Mouse (Mus musculus) fat pad, adult 2 months (tissue): Measurements from ENCODE around the gene Pik3ca.

Source experiments
- DNase-seq: peaks from one replicate; pipeline ENCODE4 v3.0.0-alpha.2; 2011; ENCODE audit warnings: low read depth, low spot score; ENCODE audit errors: extremely low read depth

Gene Pik3ca

DNA sequence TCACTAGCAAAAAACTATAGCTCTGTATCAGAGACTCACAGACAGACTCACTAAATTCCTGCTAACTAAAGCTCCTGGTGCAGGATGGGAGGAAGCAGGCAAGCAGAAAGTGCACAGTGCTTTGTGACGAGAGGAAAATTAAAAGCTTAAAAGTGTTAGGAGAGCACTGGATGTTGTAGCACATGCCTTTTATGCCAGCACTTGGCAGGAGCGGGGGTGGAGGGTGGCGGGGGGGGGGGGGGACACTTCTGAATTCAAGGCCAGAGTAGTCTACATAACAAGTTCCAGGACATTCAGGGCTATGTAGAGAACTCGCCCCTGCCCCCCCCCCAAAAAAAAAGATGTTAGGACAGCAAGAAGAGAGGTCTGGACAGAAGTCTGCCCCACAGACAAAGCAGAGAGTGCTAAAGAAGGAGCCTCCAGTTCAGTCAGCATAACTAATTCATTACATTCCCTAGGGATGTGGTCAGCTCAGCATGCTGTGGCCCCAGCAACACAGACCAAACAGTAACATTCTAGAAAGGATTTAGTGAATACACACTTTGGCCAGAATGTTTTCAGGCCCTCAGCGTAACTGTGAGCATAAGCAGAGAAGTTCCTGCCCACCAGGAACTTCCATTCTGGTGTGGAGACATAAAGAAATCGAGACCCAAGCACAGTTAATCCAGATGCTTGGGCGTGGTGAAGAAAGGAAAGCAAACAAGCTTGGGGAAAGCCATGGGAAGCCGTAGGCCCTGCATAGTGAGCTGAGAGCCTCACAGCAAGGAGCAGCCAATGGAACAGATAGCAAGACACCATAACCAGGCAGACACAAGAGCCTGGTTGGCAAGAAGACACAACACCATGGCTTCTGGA is 98.6 kb downstream of the Pik3ca start:
- DNase-seq = no peak

DNA sequence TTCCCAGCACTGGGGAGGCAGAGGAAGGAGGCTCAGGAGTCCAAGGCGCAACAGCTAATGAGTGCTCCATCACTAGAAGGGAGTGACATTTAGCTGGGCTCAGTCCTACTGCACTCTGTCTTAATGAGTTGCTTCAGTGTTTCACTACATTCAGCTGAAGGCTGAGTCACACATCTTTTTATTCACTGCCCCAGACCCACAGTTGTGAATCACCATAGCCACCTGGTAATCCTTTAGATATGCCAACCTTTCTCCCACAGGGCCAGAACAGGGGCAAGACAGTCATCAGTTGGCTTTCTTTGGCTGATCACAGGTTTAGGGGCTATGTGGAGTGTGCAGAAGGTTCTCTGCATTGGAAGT is 99.2 kb downstream of the Pik3ca start:
- DNase-seq = no peak

DNA sequence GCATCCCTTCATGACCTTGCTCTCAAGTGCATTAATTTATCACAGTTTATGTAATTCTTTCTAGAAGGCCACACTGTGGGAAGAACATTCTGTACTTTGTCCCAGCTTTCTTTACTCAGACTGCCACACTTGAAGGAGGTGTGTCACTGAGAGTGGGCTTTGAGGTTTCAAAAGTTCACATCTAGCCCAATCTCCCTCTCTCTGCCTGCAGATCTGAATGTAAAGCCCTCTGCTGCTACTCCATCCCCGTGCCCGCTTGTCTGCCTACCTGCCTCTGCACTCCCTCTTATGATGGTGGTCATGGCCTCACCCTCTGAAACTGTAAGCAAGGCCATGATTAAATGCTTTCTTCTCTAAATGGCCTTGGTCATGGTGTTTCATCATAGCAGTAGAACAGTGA is 102.9 kb downstream of the Pik3ca start:
- DNase-seq = no peak

DNA sequence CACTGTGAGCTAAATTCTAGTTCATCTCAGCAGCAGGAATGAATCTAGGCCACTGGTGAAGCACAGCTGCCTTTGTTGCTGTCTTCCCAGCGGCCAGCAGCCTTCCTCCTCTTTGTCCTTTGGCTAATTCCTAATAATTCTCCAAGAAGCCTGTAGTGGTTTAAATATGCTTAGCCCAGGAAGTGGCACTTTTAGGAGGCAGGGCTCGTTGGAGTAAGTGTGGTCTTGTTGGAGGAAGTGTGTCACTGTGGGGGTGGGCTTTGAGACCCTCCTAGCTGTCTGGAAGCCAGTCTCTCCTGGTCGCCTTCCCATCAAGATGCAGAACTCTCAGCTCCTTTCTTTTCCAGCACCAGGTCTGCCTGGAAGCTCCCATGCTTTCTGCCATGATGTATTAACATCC is 108.4 kb downstream of the Pik3ca start:
- DNase-seq = no peak

DNA sequence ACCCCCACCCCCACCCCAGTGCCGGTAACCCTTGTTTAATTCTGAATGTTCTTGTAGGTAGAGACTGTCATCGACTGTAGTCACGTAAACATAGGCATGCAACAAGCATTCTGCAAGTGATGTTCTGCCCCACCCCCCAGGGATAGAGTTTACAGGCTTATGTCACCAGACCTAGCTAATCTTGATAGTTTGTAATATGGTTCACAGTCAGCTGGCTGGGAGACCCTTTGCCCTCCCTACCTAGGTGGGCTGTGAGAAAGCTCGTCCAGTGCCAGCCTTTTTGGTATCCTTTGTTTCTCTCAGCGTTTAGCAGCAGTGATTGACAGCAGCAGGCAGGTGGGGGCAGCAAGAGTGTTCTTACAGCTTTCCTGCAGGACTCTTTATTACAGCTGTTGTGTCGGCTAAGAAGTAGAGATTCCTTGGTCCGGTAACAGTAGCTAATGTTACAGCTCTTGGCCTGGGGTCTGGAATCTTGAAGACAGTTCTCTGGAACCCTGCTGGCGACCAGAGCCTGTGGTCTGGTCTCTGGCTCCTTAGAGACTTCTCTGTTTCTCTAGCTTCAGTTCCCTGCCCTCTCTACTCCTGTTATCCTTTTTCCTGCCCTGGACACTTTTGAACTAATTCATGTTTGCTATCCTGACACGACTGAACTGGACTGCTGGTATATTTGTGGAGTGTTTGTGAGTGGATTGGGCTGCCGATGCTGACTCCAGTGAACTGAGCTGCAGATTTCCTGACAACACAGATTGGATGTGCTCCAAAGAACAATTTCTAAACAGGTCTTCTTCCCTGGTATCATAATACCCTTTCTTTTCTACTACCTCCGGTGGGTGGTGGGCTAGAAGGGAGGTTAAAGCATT is 109.1 kb downstream of the Pik3ca start:
- no peak for DNase-seq

DNA sequence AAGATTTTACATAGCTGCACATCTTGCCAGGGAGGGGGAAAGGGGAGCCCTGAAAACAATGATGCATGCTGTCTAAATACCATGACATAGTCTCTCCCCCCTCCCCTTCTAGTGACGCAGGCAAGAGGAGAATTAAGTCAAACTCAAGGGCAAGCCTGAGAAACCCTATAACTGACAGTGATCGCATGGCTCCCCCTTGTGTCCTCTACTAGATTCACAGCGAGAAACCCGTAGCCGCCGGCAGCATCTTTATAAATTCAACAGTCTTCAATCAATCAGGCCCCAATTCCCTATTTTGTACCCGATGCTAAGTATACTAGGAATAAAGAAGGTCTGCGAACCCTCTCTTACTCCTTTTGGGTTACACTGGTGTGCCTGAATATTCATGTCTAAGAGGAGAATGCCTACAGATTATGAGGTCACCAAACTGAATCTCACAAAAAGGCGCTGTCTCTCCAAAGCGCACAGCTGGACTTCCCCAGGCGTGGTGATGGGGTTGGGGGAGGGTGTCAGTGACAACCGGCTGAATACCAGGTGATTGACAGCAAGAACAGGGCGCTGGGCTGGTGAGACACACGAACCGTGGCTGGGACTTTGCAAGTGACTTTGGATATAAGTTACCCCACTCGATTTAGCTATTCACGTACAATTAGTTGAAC is 111.3 kb downstream of the Pik3ca start:
- no peak for DNase-seq

DNA sequence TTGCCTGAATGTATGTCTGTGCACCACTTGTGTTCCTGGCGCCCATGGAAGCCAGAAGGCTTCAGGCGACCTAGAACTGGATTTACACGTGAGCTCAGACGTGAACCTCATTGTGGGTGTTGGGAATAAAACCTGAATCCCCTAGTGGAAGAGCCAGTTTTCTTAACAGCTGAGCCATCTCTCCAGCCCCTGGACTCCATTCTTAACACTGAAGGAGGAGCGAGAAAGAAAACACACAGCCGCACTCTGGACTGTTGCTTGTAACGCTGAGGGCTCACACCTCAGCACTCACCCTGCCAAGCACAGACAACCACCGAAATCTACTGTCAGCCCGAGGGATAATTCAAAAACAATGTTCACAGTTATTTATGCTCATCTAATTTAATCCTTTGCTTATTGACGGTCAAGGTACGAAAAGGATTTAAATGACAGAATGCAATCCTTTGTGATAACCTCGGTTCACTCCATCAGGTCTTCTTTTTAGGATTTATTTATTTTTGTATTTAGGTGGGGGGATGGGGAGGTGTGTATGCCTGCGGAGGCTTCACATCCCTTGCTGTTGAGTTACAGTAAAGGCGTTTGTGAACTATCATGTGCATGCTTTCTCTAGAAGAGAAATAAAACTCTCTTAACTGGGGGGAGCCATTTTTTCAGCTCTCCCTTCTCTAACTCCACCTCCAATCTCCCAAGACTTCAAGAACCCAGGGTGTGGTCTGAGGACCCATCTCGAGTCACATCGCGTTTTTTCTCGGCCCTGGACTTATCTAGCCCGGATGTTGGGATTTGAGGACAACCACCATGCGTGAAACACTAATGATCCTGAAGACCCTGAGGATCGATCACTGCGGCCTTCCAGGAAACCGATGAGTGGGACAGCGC is 112.3 kb downstream of the Pik3ca start, which contains the start of gene Zfp639:
Gene Zfp639, plus strand, starts transcription at position 764 of the 879 bp plus-strand sequence.
- no peak for DNase-seq

DNA sequence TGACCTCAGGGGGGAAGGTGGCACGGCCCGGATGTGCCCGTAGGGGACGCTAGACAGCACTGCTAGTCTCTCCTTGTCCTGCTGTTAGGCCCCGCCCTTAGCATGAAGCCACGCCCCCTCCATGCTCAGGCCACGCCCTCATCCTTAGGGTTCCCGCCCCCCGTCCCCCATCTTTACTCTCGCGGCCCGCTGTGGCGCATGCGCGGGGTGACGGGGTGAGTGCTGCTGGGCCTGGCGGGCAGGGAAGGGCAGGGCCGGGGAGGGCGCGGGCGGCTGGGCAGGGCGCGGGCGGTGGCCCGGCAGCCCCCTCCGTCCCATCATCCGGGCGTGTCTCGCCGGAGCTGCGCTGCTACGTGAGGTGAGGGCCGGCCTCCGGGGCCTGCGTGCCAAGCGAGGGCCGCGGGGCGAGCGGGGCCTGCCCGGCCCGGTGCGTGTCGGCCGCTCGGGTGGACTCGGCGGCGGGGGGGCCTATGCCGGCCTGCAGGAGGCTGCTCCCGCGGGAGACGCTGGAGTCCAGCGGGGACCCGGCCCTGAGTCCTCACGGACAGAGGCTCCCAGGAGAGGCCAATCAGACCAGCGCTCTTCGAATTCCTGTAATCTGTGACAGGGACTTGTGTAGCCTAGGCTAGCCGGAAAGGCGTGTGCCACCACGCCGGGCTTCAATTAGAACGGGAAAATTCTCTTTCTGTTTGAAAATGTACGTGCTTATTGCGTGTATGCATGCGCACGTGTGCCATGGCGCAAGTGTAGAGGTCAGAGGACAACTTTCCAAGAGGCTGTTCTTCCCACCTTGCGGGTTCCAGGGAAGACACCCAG is 113.1 kb downstream of the Pik3ca start:
- DNase-seq = no peak

DNA sequence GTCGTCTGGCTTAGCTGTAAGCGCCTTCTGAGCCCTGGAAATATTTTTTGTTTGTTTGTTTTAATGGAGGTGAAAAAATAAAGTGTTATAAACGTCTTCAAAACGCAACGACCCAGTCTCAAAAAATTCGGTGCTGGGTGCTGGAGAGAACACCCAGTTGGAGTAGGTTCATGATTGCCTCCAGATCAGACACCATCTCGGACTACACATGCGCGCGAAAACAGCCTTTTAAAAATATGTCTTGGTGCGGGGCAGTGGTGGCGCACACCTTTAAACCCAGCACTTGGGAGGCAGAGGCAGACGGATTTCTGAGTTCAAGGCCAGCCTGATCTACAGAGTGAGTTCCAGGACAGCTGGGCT is 113.7 kb downstream of the Pik3ca start:
- no peak for DNase-seq

DNA sequence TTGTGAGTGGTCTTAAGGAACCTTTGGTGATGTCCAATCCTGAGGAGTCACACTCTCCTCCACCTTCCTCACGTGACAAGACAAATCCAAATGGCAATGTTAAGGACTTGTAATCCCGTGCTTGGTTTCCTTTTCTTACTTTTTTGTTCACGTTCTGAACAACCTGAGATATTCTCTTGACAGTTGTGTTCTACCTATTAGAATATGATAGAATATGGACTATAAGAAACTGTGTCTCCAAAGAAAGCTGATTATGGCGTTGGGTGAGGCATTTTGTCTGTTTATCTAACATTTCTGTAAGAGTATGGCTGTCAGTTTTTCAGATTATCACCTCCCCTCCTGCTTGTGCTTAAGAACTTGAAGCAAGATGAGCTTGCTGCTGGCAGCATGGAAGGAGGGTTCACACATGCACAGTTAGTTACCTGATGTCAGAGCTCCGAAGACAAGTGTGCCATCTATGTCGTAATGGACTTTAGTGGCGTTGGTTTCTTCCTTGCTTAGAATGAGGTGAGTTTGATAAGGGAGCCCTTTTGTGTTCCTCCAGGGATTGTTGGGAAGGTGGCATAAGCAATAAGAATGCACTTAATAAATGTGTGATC is 115.3 kb downstream of the Pik3ca start:
- no peak for DNase-seq

DNA sequence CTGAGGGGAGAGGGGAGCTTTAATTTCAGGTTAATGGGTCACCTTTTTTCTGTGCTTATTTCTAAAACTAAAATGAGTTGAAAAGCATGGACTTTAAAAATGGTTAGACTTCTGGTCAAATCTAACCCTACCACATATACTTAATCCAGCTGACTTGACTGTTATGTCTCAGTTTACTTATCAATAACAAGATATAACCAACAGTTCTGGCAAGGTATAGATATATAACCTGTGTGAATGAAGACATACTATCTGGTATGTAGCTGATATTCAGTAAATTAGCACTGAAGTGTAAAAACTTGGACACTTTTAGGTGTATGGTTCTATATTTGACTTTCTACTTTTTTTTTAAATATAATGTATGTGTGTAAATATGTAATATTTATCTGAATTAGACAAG is 116.1 kb downstream of the Pik3ca start:
- DNase-seq = no peak
